Mouse (Mus musculus) lung, postnatal 0 days (tissue): ENCODE results near the gene Lrp5.

Source experiments
- CTCF ChIP-seq: IDR thresholded peaks from 2 replicates; pipeline ENCODE4 v1.5.1; 2016; ENCODE audit warnings: antibody characterized with exemption, mild to moderate bottlenecking
- EP300 ChIP-seq: IDR thresholded peaks from 2 replicates; pipeline ENCODE4 v1.6.1; 2016; ENCODE audit warnings: antibody characterized with exemption, mild to moderate bottlenecking, control low read depth

- TF ChIP-seq CTCF (no peak), EP300 (no peak)
Observed at GRCm38 (mm10) chr19:3625111-3625510, 61.3 kb downstream of the Lrp5 start.
